Comparison of ENCODE assay signal across 9 mouse cellular contexts in the genomic region with DNA sequence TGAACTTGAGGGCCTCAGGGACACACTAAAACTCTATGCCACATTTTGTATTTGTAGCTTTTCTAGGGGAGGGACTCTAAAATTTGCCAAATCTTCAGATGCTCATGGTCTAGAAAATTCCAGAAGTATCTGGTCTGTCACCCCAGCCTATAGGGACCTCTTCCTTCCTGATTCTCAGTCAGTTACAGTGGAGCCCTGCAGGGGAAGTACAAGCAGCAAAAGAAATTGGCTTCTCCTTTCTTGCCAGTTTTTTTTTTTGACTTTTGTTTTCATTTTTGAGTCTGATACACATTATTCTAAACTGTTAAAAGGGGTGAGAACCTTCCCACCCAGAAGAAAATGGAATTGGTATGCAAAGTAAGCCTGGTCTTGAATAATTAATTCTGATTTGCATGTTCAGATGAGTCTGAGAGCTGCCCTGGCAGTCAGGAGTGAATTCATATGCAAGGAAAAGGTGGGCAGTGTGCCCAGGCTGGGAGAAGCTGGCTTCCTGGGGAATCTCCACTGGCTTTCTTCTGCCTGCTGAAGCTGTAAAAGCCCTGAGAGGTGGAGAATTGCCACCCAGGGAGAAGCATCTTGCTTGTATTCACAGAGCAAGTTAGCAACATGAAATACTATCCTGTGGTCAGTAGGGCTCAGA.
DNase-seq lines count a peak whose midpoint lies in the region; ATAC-seq and TF ChIP-seq lines count a peak whose summit lies in the region.
"Had no signal": no experiment of that assay in that cellular context is flagged by ENCODE, and none has a peak within 500 bp of the region (broad histone marks: within the 10 kb centered on the region; RNA-seq: fewer than 3 reads in every experiment).

No protein-coding gene starts in this region.

- no peak for ATAC-seq in liver, postnatal 0 days
- ATAC-seq in forebrain, embryonic 16.5 days: peak; percentile 88

- H3K36me3 ChIP-seq in liver, postnatal 0 days (replicated peaks; ENCODE audit: insufficient read depth, low read length): no peaks in the 10 kb centered on the region
- no peaks in the 10 kb centered on the region for H3K36me3 ChIP-seq in forebrain, embryonic 16.5 days (ENCODE audit: control insufficient read depth, insufficient read depth)

- H3K4me1 ChIP-seq in liver, postnatal 0 days (ENCODE audit: insufficient read depth): no peaks in the 10 kb centered on the region
- peaks cover 22% of the 10 kb centered on the region for H3K4me1 ChIP-seq in forebrain, embryonic 16.5 days (replicated peaks; ENCODE audit: control insufficient read depth, insufficient read depth, low read length)

- no peak overlapping the region for H3K9ac ChIP-seq in liver, postnatal 0 days (replicated peaks)
- H3K9ac ChIP-seq in forebrain, embryonic 16.5 days (replicated peaks; ENCODE audit: low read depth, low read length): no peak overlapping the region

- no peak overlapping the region for H3K4me3 ChIP-seq in liver, postnatal 0 days (ENCODE audit: low read depth, low read length)
- H3K4me3 ChIP-seq in forebrain, embryonic 16.5 days (replicated peaks; ENCODE audit: low read length): no peak overlapping the region
- H3K4me3 ChIP-seq: erythroblast, embryonic 14.5 days had no signal

- 0 out of 2 replicates have a peak overlapping the region, but pooled peaks have one; percentile 12 for H3K27ac ChIP-seq in liver, postnatal 0 days (ENCODE audit: low read depth)
- no peak overlapping the region; the same call in 1 of the 2 replicates for H3K27ac ChIP-seq in forebrain, embryonic 16.5 days (ENCODE audit: low read length)

- TF ChIP-seq EP300 in liver, postnatal 0 days (IDR thresholded peaks at IDR 0.05; ENCODE audit: low read depth): no peak

- no peaks in the 10 kb centered on the region for H3K9me3 ChIP-seq in liver, postnatal 0 days (ENCODE audit: low read length)
- 0 out of 2 replicates have a peak, but pooled peaks cover 3% of the 10 kb centered on the region for H3K9me3 ChIP-seq in forebrain, embryonic 16.5 days (ENCODE audit: control insufficient read depth, low read length)

- no peak overlapping the region for H3K4me2 ChIP-seq in liver, postnatal 0 days (ENCODE audit: low read depth, low read length)
- H3K4me2 ChIP-seq in forebrain, embryonic 16.5 days (ENCODE audit: low read length): no peak overlapping the region

- no peak for TF ChIP-seq CTCF in liver, postnatal 0 days (IDR thresholded peaks at IDR 0.05; ENCODE audit: low read depth)

- DNase-seq in liver, postnatal 0 days: no peak
- no peak for DNase-seq in liver
- DNase-seq in layer of hippocampus, adult 9-11 months: peak; percentile 49
- DNase-seq in right cerebral cortex, adult 2 months (ENCODE audit: low spot score in 2 of 2): peak; percentile 31 to 52
- no peak for DNase-seq in urinary bladder, postnatal 4 days (ENCODE audit: low spot score in 2 of 2)
- DNase-seq in B cell, adult 2 months: no peak
- DNase-seq in thymus, postnatal 36 days: no peak

- H3K27me3 ChIP-seq in liver, postnatal 0 days (ENCODE audit: insufficient read depth, low read length): no peaks in the 10 kb centered on the region
- peaks cover 20% of the 10 kb centered on the region for H3K27me3 ChIP-seq in forebrain, embryonic 16.5 days (replicated peaks; ENCODE audit: control insufficient read depth, insufficient read depth, low read length)

Comparison
In these comparisons a context has a peak if more than half of its experiments do, and no peak if none do; other contexts are left out.
1. DNase-seq: peak in layer of hippocampus, adult 9-11 months (single experiment) and right cerebral cortex, adult 2 months (2 of 2); none in liver, postnatal 0 days (single experiment), liver (single experiment), urinary bladder, postnatal 4 days (0 of 2), B cell, adult 2 months (0 of 2) and thymus, postnatal 36 days (0 of 2).